Mouse (Mus musculus): ENCODE data around the gene Strbp. TPM values are rescaled to one million over a fixed set of nuclear protein-coding genes. Genes with fewer than 3 reads are reported as not detected.

The Strbp gene
- total and polyA plus RNA-seq, 3 experiments = 38.4 to 61.8 (median 48.5) TPM

DNA sequence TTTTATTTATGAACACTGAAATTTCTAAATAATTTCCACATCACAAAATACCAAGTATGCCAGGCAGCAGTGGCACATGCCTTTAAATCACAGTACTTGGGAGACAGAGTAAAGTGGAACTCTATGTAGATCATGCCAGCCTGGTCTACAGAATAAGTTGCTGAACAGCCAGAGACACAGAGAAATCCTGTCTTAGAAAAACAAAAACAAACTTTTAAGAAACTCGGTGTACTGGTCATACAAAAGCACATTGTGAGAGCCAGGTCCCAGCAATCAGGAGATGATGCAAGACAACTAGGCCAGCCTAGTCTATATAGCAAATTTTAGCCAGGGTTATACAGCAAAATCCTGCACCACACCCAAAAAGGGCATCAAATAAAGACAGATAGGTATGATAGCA lies 52.6 kb downstream of the Strbp start:
- no peak for DNase-seq (ENCODE audit: extremely low read depth)
- Histone ChIP-seq H3K79me2 (replicated peaks; ENCODE audit: control insufficient read depth, extremely low read depth, insufficient read depth, poor library complexity, severe bottlenecking) (0 out of 2 replicates have a peak, but pooled peaks cover 8% of the 10 kb centered on the region), H3K4me1 (ENCODE audit: control insufficient read depth in 1 of 2, insufficient read depth in 2 of 2) (peaks cover 3 to 26% of the 10 kb centered on the region in 2 experiments; a peak in 3 of 4 replicates), H3K27ac (ENCODE audit: insufficient read depth, low read depth) (no peak overlapping the region), H3K9me3 (replicated peaks; ENCODE audit: low read length) (no peaks in the 10 kb centered on the region), H3K36me3 (replicated peaks in 1 of 2; ENCODE audit: control insufficient read depth in 1 of 2, insufficient read depth in 1 of 2, low read length in 1 of 2) (no peaks in the 10 kb centered on the region), H3K4me2 (ENCODE audit: insufficient read depth, low read depth, poor library complexity, severe bottlenecking) (no peak overlapping the region; the same call in 1 of the 2 replicates), H3K27me3 (replicated peaks) (no peaks in the 10 kb centered on the region), H3K9ac (ENCODE audit: insufficient read depth, low read depth) (no peak overlapping the region), H3K4me3 (replicated peaks in 1 of 3; ENCODE audit: low read depth in 2 of 3, low read length in 2 of 3, poor library complexity in 1 of 3) (no peak overlapping the region)
- no peak for TF ChIP-seq JUN (IDR thresholded peaks at IDR 0.05; ENCODE audit: insufficient read depth, low read depth, low read length)
- TF ChIP-seq EP300 (IDR thresholded peaks at IDR 0.05; ENCODE audit: low read length) = no peak
- TF ChIP-seq E2F4 (IDR thresholded peaks at IDR 0.05; ENCODE audit: insufficient replicate concordance, low read depth, low read length) = no peak
- no peak for TF ChIP-seq NELFE (IDR thresholded peaks at IDR 0.05; ENCODE audit: low read depth, low read length)
- TF ChIP-seq NRF1 (IDR thresholded peaks at IDR 0.05; ENCODE audit: low read depth, low read length) = no peak
- TF ChIP-seq MAFK (IDR thresholded peaks at IDR 0.05; ENCODE audit: insufficient replicate concordance, low read length) = no peak
- no peak for TF ChIP-seq MEF2A (IDR thresholded peaks at IDR 0.05; ENCODE audit: borderline replicate concordance, low read depth, low read length)
- no peak for TF ChIP-seq RAD21 (IDR thresholded peaks at IDR 0.05; ENCODE audit: low read depth, low read length)
- no peak for TF ChIP-seq GABPA (IDR thresholded peaks at IDR 0.05; ENCODE audit: insufficient replicate concordance, low read depth, low read length)
- TF ChIP-seq ELF1 (IDR thresholded peaks at IDR 0.05; ENCODE audit: low read depth, low read length) = no peak
- no peak for TF ChIP-seq MYC (IDR thresholded peaks at IDR 0.05; ENCODE audit: low read depth, low read length)
- no peak for TF ChIP-seq CTCF (conservative IDR thresholded peaks at IDR 0.05 in 1 of 2, IDR thresholded peaks at IDR 0.05 in 1 of 2; ENCODE audit: low read depth in 2 of 2, low read length in 2 of 2)
- no peak for TF ChIP-seq SIN3A (IDR thresholded peaks at IDR 0.05; ENCODE audit: low read length)
- TF ChIP-seq USF1 (IDR thresholded peaks at IDR 0.05; ENCODE audit: low read depth, low read length) = no peak
- TF ChIP-seq MAX (IDR thresholded peaks at IDR 0.05; ENCODE audit: low read length) = no peak
- no peak for TF ChIP-seq TBP (conservative IDR thresholded peaks at IDR 0.05; ENCODE audit: low read depth, low read length)
- in situ Hi-C loops (cut with MboI; ENCODE audit: low pct_ligation_motif_present, low pct_unique_long_range_greater_than_20kb, low sequenced_read_pairs) = no loop called here
- dilution Hi-C loops (cut with MboI; ENCODE audit: extremely low pct_ligation_motif_present, extremely low pct_unique_long_range_greater_than_20kb, low sequenced_read_pairs) = no loop called here

DNA sequence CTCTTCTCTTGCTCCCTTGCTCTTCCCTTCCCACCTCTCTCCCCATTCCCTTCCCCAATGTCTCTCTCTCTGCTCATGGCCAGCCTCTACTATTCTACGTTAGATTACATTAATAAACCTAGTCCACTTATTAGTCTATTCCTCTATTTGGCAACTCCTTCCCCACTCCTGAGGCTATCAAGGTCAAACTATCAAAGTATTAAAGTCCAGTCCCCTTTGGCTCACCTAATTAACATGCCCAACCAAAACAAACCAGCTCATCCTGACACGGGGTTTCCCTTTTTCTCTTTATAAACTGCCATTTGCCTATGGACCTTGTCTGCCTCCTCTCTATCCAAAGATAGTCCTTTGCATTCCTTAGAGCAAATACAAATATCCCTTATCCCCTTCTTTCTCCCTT lies 54.1 kb downstream of the Strbp start:
- DNase-seq (ENCODE audit: extremely low read depth) = no peak
- Histone ChIP-seq H3K9ac (ENCODE audit: insufficient read depth, low read depth) (no peak overlapping the region), H3K27me3 (replicated peaks) (no peaks in the 10 kb centered on the region), H3K9me3 (replicated peaks; ENCODE audit: low read length) (no peaks in the 10 kb centered on the region), H3K4me2 (ENCODE audit: insufficient read depth, low read depth, poor library complexity, severe bottlenecking) (no peak overlapping the region), H3K4me1 (ENCODE audit: control insufficient read depth in 1 of 2, insufficient read depth in 2 of 2) (peaks cover 3 to 17% of the 10 kb centered on the region in 2 experiments; a peak in 3 of 4 replicates), H3K79me2 (replicated peaks; ENCODE audit: control insufficient read depth, extremely low read depth, insufficient read depth, poor library complexity, severe bottlenecking) (0 out of 2 replicates have a peak, but pooled peaks cover 6% of the 10 kb centered on the region), H3K36me3 (replicated peaks in 1 of 2; ENCODE audit: control insufficient read depth in 1 of 2, insufficient read depth in 1 of 2, low read length in 1 of 2) (peaks cover 0 to 2% of the 10 kb centered on the region in 2 experiments), H3K27ac (ENCODE audit: insufficient read depth, low read depth) (no peak overlapping the region), H3K4me3 (replicated peaks in 1 of 3; ENCODE audit: low read depth in 2 of 3, low read length in 2 of 3, poor library complexity in 1 of 3) (no peak overlapping the region)
- in situ Hi-C loops (cut with MboI; ENCODE audit: low pct_ligation_motif_present, low pct_unique_long_range_greater_than_20kb, low sequenced_read_pairs) (no loop called here), dilution Hi-C loops (cut with MboI; ENCODE audit: extremely low pct_ligation_motif_present, extremely low pct_unique_long_range_greater_than_20kb, low sequenced_read_pairs) (no loop called here)
- TF ChIP-seq USF1 (IDR thresholded peaks at IDR 0.05; ENCODE audit: low read depth, low read length) (no peak), ZKSCAN1 (IDR thresholded peaks at IDR 0.05; ENCODE audit: borderline replicate concordance, low read depth, low read length) (no peak), MXI1 (IDR thresholded peaks at IDR 0.05; ENCODE audit: low read depth, low read length) (no peak), ZMIZ1 (IDR thresholded peaks at IDR 0.05; ENCODE audit: low read depth, low read length) (no peak), UBTF (IDR thresholded peaks at IDR 0.05; ENCODE audit: low read depth, low read length) (no peak)

All from CH12.LX (cell line).